Mouse (Mus musculus) neural tube, embryonic 14.5 days (tissue): ENCODE results near the gene Dusp1. TPM values are rescaled to one million over a fixed set of nuclear protein-coding genes. Genes with fewer than 3 reads are reported as not detected.
A peak's percentile ranks its signal among the peaks of the same experiment; 100 is the strongest.

Experiments used
- ATAC-seq: fragments of 200-750 bp; cut with Nextera tagmentation; 2 replicates; pipeline ENCODE4 v1.8.0; 2017; ENCODE audit warnings: low read depth, mild to moderate bottlenecking, moderate TSS enrichment, moderate library complexity
- H3K27ac ChIP-seq: fragments of 300-500 bp; sonication (generic); 2 replicates; pipeline ENCODE4 v1.5.1; 2014; ENCODE audit warnings: low read depth, mild to moderate bottlenecking, control low read depth, low read length, moderate library complexity, mixed read lengths
- H3K27me3 ChIP-seq: fragments of 300-500 bp; sonication (generic); 2 replicates; pipeline ENCODE4 v1.6.1; 2014; ENCODE audit warnings: low read length; ENCODE audit not compliant: control insufficient read depth, insufficient read depth
- H3K36me3 ChIP-seq: fragments of 300-500 bp; sonication (generic); 2 replicates; pipeline ENCODE4 v1.6.1; 2014; ENCODE audit warnings: low read length, mixed read lengths; ENCODE audit not compliant: control insufficient read depth, insufficient read depth
- H3K4me1 ChIP-seq: fragments of 300-500 bp; sonication (generic); 2 replicates; pipeline ENCODE4 v1.6.1; 2014; ENCODE audit warnings: low read length; ENCODE audit not compliant: control insufficient read depth, insufficient read depth
- H3K4me2 ChIP-seq: fragments of 300-500 bp; sonication (generic); 2 replicates; pipeline ENCODE4 v1.6.1; 2014; ENCODE audit warnings: mild to moderate bottlenecking, low read depth, low read length, control low read depth
- H3K4me3 ChIP-seq: fragments of 300-500 bp; sonication (generic); 2 replicates; pipeline ENCODE4 v1.5.1; 2014; ENCODE audit warnings: low read depth, low read length, control low read depth, mixed read lengths
- H3K9ac ChIP-seq: fragments of 300-500 bp; sonication (generic); replicated peaks from 2 replicates; pipeline ENCODE4 v1.6.1; 2014; ENCODE audit warnings: low read depth, mild to moderate bottlenecking, control low read depth, low read length, mixed read lengths
- H3K9me3 ChIP-seq: fragments of 300-500 bp; sonication (generic); 2 replicates; pipeline ENCODE4 v1.6.1; 2016; ENCODE audit warnings: low read length; ENCODE audit not compliant: control insufficient read depth
- WGBS: fragments of 180-500 bp; shearing (Covaris S2); extraction: QIAGEN DNeasy Blood & Tissue Kit; methylation state at CpG from one replicate; pipeline ENCODE4 v1.1.7; 2014; 5-methylcytosine and 5-hydroxymethylcytosine counted together
- polyA plus RNA-seq: library from polyadenylated mRNA; unstranded; fragments of >200 nt; fragmentation: Nextera tagmentation; extraction: Ambion mirVana; gene quantifications from 2 replicates; pipeline ENCODE4 v1.2.1, GENCODE M21; 2014

The Dusp1 gene
- polyA plus RNA-seq, 1 experiment from 2014 or later: 27.2 TPM

- H3K27me3 ChIP-seq: no peaks in the 10 kb centered on the region
- H3K27ac ChIP-seq: no peak overlapping the region
- 82% methylated on average over 6 of the region's 6 CpGs for WGBS
- H3K4me1 ChIP-seq: 0 out of 2 replicates have a peak, but pooled peaks cover 2% of the 10 kb centered on the region
- H3K4me2 ChIP-seq: no peak overlapping the region
- H3K4me3 ChIP-seq: no peak overlapping the region
- H3K9ac ChIP-seq: no peak overlapping the region
- no peak for ATAC-seq
- no peaks in the 10 kb centered on the region for H3K9me3 ChIP-seq
- H3K36me3 ChIP-seq: no peaks in the 10 kb centered on the region
These were observed 48.3 kb downstream of the Dusp1 start for GRCm38 (mm10) chr17:26513459-26514290.

GRCm38 (mm10) chr17:26512961-26513360 lies 49.0 kb downstream of the Dusp1 start:
- 73% methylated on average over 7 of the region's 7 CpGs for WGBS
- Histone ChIP-seq H3K4me3 (no peak overlapping the region), H3K4me2 (no peak overlapping the region), H3K36me3 (no peaks in the 10 kb centered on the region), H3K9ac (no peak overlapping the region), H3K9me3 (no peaks in the 10 kb centered on the region), H3K27ac (no peak overlapping the region), H3K27me3 (no peaks in the 10 kb centered on the region), H3K4me1 (0 out of 2 replicates have a peak, but pooled peaks cover 2% of the 10 kb centered on the region)
- ATAC-seq: no peak

GRCm38 (mm10) chr17:26511816-26512774 lies 49.8 kb downstream of the Dusp1 start:
- H3K4me2 ChIP-seq: no peak overlapping the region
- H3K27ac ChIP-seq: no peak overlapping the region
- no peaks in the 10 kb centered on the region for H3K36me3 ChIP-seq
- ATAC-seq: no peak
- no peak overlapping the region for H3K9ac ChIP-seq
- 0 out of 2 replicates have a peak, but pooled peaks cover 2% of the 10 kb centered on the region for H3K4me1 ChIP-seq
- H3K9me3 ChIP-seq: no peaks in the 10 kb centered on the region
- no peaks in the 10 kb centered on the region for H3K27me3 ChIP-seq
- WGBS: 66% methylated on average over 7 of the region's 7 CpGs
- H3K4me3 ChIP-seq: no peak overlapping the region

- H3K4me3 ChIP-seq: no peak overlapping the region
- H3K36me3 ChIP-seq: no peaks in the 10 kb centered on the region
- H3K9ac ChIP-seq: no peak overlapping the region
- H3K27me3 ChIP-seq: no peaks in the 10 kb centered on the region
- H3K27ac ChIP-seq: no peak overlapping the region
- ATAC-seq: no peak
- no peaks in the 10 kb centered on the region for H3K9me3 ChIP-seq
- peaks cover 9% of the 10 kb centered on the region for H3K4me1 ChIP-seq
- H3K4me2 ChIP-seq: no peak overlapping the region
- 41% methylated on average over 4 of the region's 4 CpGs for WGBS
These were observed 50.7 kb downstream of the Dusp1 start for GRCm38 (mm10) chr17:26511256-26511655.

- Histone ChIP-seq H3K4me1 (peaks cover 15% of the 10 kb centered on the region), H3K9ac (no peak overlapping the region), H3K36me3 (no peaks in the 10 kb centered on the region), H3K27me3 (no peaks in the 10 kb centered on the region), H3K9me3 (no peaks in the 10 kb centered on the region), H3K27ac (no peak overlapping the region), H3K4me3 (no peak overlapping the region), H3K4me2 (no peak overlapping the region)
- no peak for ATAC-seq
- 79% methylated on average over 15 of the region's 15 CpGs for WGBS
These were observed 51.5 kb downstream of the Dusp1 start for GRCm38 (mm10) chr17:26510146-26511045.

- WGBS: 28% methylated on average over 25 of the region's 25 CpGs
- ATAC-seq: no peak; the same call in 1 of the 2 replicates
- no peaks in the 10 kb centered on the region for H3K36me3 ChIP-seq
These were observed 52.8 kb downstream of the Dusp1 start for GRCm38 (mm10) chr17:26508961-26509771.

GRCm38 (mm10) chr17:26508345-26508960 lies 53.5 kb downstream of the Dusp1 start:
- WGBS: under 1% methylated on average over 54 of the region's 58 CpGs
- peak; percentile 87 for ATAC-seq
- H3K36me3 ChIP-seq: no peaks in the 10 kb centered on the region

More at GRCm38 (mm10) chr17:26508961-26509771, 52.8 kb downstream of the Dusp1 start:
- no peaks in the 10 kb centered on the region for H3K27me3 ChIP-seq
- H3K4me1 ChIP-seq: peaks cover 27% of the 10 kb centered on the region
- peak overlapping the region; percentile 51 for H3K4me2 ChIP-seq
- peak overlapping the region; percentile 95 for H3K9ac ChIP-seq
- H3K27ac ChIP-seq: peak overlapping the region; percentile 99
- H3K9me3 ChIP-seq: no peaks in the 10 kb centered on the region
- H3K4me3 ChIP-seq: peak overlapping the region; percentile 84

More at GRCm38 (mm10) chr17:26508345-26508960, 53.5 kb downstream of the Dusp1 start:
- Histone ChIP-seq H3K9ac (peak overlapping the region; percentile 95), H3K27me3 (no peaks in the 10 kb centered on the region), H3K4me3 (peak overlapping the region; percentile 84), H3K4me1 (peaks cover 35% of the 10 kb centered on the region), H3K4me2 (peak overlapping the region; percentile 51), H3K9me3 (no peaks in the 10 kb centered on the region), H3K27ac (peak overlapping the region; percentile 99)
